Mouse (Mus musculus) liver, postnatal 0 days (tissue): Measurements from ENCODE around the gene Cmklr1.

ENCODE experiments used
- CTCF ChIP-seq: sonication (generic); IDR thresholded peaks from 2 replicates; pipeline ENCODE4 v1.5.1; 2016; ENCODE audit warnings: antibody characterized with exemption, low read depth
- EP300 ChIP-seq: IDR thresholded peaks from 2 replicates; pipeline ENCODE4 v1.6.1; 2016; ENCODE audit warnings: antibody characterized with exemption, low read depth, mild to moderate bottlenecking

DNA sequence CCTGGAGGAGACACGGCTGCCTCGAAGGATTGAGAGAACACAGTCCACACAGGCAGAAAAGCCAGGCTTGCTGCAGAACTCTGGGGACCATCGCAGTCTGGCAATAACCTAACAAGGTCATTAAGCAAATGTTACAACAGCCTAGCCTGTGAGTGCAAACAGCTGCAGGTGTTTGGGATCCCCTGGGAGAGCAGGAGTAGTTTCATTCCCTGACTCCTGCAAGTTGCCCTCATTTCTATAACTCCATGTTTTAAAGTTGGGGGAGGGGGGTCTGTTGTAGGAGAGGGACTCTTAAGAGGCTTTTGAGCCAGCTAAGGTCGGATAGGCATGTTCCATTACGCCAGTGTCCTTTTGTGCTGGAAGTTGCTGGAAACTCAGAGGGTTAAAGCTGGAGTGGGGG is 44.2 kb upstream of the Cmklr1 start:
- no peak for TF ChIP-seq CTCF
- TF ChIP-seq EP300, result no peak
